Mouse (Mus musculus) central nervous system, embryonic 11.5 days (tissue): ENCODE measurements around the gene Nup210. TPM values are rescaled to one million over a fixed set of nuclear protein-coding genes. Genes with fewer than 3 reads are reported as not detected.

Experiments used
- polyA plus RNA-seq: library from polyadenylated mRNA; depleted of rRNA; stranded (reverse); fragments of >200 nt; gene quantifications from 2 replicates; pipeline ENCODE4 v1.2.3, GENCODE M21; 2012; rRNA removed

The Nup210 gene
- polyA plus RNA-seq, result 14.2 and 17.0 TPM in 2 replicates

GRCm38 (mm10) chr6:91116244-91117145 is at the start of gene Nup210:
TSS of gene Nup210 (minus strand) at chr6:91116829.

GRCm38 (mm10) chr6:91156554-91157236 is 40.1 kb upstream of the Nup210 start, which contains the start of gene Hdac11:
TSS of gene Hdac11 (plus strand) at chr6:91156665.

GRCm38 (mm10) chr6:90988648-90989317 is 127.8 kb downstream of the Nup210 start, which contains the start of gene Iqsec1:
TSS of gene Iqsec1 (minus strand) at chr6:90988685.

Other genes with a start within 250 kb of the Nup210 start
- 31.5 and 48.1 TPM in 2 replicates for gene Iqsec1, start 128.1 kb downstream of the Nup210 start, polyA plus RNA-seq
- gene Hdac11, start 39.8 kb upstream of the Nup210 start, polyA plus RNA-seq, result 36.6 and 44.5 TPM in 2 replicates
- 32.4 and 74.0 TPM in 2 replicates for gene Fbln2, start 95.6 kb upstream of the Nup210 start, polyA plus RNA-seq